Mouse (Mus musculus): ENCODE data around the gene Slc25a31.
A peak's percentile ranks its signal among the peaks of the same experiment; 100 is the strongest.

Gene Slc25a31

GRCm38 (mm10) chr3:40708655-40709054, at the start of gene Slc25a31:
Gene Slc25a31 (plus strand): TSS chr3:40708855.
- DNase-seq (ENCODE audit: low spot score in 2 of 2): no peak

GRCm38 (mm10) chr3:40660231-40660630, 48.4 kb upstream of the Slc25a31 start:
- no peak for DNase-seq (ENCODE audit: low spot score in 2 of 2)

GRCm38 (mm10) chr3:40666109-40666508, 42.5 kb upstream of the Slc25a31 start:
- no peak for DNase-seq (ENCODE audit: low spot score in 2 of 2)

- DNase-seq (ENCODE audit: low spot score in 2 of 2): no peak
These were observed 41.6 kb upstream of the Slc25a31 start for GRCm38 (mm10) chr3:40666861-40667719.

GRCm38 (mm10) chr3:40668889-40669288, 39.8 kb upstream of the Slc25a31 start:
- no peak for DNase-seq (ENCODE audit: low spot score in 2 of 2)

GRCm38 (mm10) chr3:40669395-40669794, 39.3 kb upstream of the Slc25a31 start:
- no peak for DNase-seq (ENCODE audit: low spot score in 2 of 2)

- DNase-seq (ENCODE audit: low spot score in 2 of 2): no peak
These were observed 35.1 kb upstream of the Slc25a31 start for GRCm38 (mm10) chr3:40673515-40673914.

- DNase-seq (ENCODE audit: low spot score in 2 of 2): no peak
These were observed 33.7 kb upstream of the Slc25a31 start for GRCm38 (mm10) chr3:40674873-40675405.

- no peak for DNase-seq (ENCODE audit: low spot score in 2 of 2)
These were observed 29.8 kb upstream of the Slc25a31 start for GRCm38 (mm10) chr3:40678856-40679255.

GRCm38 (mm10) chr3:40682404-40682803, 26.3 kb upstream of the Slc25a31 start:
- no peak for DNase-seq (ENCODE audit: low spot score in 2 of 2)

- DNase-seq (ENCODE audit: low spot score in 2 of 2): no peak
These were observed 25.5 kb upstream of the Slc25a31 start for GRCm38 (mm10) chr3:40683171-40683570.

GRCm38 (mm10) chr3:40685855-40686515, 22.7 kb upstream of the Slc25a31 start:
- DNase-seq (ENCODE audit: low spot score in 2 of 2): no peak

- DNase-seq (ENCODE audit: low spot score in 2 of 2): no peak
These were observed 21.8 kb upstream of the Slc25a31 start for GRCm38 (mm10) chr3:40686836-40687235.

- DNase-seq (ENCODE audit: low spot score in 2 of 2): no peak
These were observed 21.1 kb upstream of the Slc25a31 start for GRCm38 (mm10) chr3:40687588-40687987.

- DNase-seq (ENCODE audit: low spot score in 2 of 2): no peak
These were observed 17.1 kb upstream of the Slc25a31 start for GRCm38 (mm10) chr3:40691566-40691965.

- DNase-seq (ENCODE audit: low spot score in 2 of 2): no peak
These were observed 15.2 kb upstream of the Slc25a31 start for GRCm38 (mm10) chr3:40693435-40693834.

GRCm38 (mm10) chr3:40693960-40694359, 14.7 kb upstream of the Slc25a31 start:
- DNase-seq (ENCODE audit: low spot score in 2 of 2): no peak

GRCm38 (mm10) chr3:40694438-40694837, 14.2 kb upstream of the Slc25a31 start:
- DNase-seq (ENCODE audit: low spot score in 2 of 2): peak in 1 of 2 experiments; percentile 22

GRCm38 (mm10) chr3:40695162-40695561, 13.5 kb upstream of the Slc25a31 start:
- no peak for DNase-seq (ENCODE audit: low spot score in 2 of 2)

- DNase-seq (ENCODE audit: low spot score in 2 of 2): no peak
These were observed 9.8 kb upstream of the Slc25a31 start for GRCm38 (mm10) chr3:40698834-40699233.

- DNase-seq (ENCODE audit: low spot score in 2 of 2): no peak
These were observed 3.7 kb upstream of the Slc25a31 start for GRCm38 (mm10) chr3:40704816-40705430.

- DNase-seq (ENCODE audit: low spot score in 2 of 2): no peak
These were observed 7.4 kb downstream of the Slc25a31 start for GRCm38 (mm10) chr3:40716056-40716455.
